Mouse (Mus musculus) R1 (cell line): ENCODE measurements around the gene Nae1.
A peak's percentile ranks its signal among the peaks of the same experiment; 100 is the strongest.

ENCODE experiments used
- DNase-seq: peaks from one replicate; pipeline ENCODE4 v3.0.0-alpha.2; 2018; ENCODE audit warnings: low read depth, low spot score

Gene Nae1

DNA sequence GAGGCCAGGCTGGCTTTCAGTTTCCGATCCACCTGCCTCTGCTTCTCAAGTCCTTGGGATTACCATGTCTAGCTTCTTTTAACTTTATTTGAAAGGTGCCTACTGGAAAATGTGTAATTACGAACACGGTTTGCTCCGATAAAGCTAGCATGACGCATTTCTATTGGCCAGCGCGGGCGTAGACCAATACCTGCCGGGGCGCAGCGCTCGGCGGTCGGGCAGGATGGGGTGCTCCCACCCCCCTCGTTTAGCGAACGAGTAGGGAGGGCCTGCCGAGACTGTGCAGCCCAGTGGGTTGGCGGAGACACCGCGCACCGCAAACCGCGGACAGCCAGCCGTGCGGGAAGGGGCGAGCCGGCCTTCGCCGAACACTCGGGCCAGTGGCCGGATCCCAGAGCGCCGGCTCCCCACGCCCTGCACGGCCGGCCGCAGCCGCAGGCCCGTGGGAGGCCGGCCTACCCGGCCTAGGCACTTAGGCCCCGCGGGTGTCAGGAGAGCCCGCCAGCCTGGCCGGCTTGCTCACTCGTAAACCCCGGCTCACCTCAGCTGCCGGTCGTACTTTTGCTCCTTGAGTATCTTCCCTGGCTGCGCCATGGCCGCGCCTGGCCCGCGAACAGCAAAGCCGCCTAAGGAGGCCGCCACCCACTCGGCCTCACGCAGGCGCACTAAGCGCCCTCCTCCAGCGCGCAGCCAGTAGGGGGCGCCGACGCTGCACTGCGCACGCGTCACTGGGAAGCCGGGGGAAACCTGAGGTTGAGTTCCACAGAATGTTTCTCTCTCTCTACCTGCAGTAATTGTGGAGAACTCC is at the start of gene Nae1, which contains the start of gene Car7:
TSS of gene Nae1 (minus strand) at position 667 of the 808 bp plus-strand sequence.
TSS of gene Car7 (plus strand) at position 719 of the 808 bp plus-strand sequence.
- DNase-seq = peak; percentile 90

DNA sequence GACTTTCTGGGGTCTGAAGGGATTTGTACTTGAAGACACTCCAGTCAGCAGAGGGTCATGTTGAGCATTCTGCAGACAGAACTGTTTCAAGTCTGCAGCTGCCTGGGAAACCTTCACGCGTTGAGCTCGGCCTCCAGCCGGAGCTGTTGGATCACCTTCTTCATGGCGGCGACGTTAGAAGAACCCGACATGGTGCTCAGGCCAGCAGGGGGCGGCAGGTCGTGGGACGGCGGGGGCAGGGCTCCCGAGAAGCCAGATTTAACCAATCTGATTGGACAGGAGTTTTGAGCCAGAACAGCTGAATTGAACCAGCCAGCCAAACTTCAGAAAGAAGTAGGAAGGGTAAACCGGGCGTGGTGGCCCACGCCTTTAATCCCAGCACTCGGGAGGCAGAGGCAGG is 43.2 kb upstream of the Nae1 start:
- DNase-seq = peak; percentile 86

DNA sequence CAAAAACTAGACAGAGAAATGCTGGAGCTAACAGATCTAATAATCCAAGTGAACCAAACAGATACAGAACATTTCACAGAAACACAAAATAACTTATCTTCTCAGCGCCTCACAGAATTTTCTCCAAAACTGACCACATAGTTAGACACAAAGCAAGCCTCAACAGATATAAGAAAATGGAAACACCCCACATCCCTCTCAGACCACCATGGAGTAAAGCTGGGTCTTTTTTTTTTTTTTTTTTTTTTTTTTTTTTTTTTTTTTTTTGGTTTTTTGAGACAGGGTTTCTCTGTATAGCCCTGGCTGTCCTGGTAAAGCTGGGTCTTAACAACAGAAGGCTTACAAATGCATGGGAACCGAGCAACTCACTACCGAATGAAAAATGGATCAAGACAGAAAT is 42.4 kb upstream of the Nae1 start:
- no peak for DNase-seq

DNA sequence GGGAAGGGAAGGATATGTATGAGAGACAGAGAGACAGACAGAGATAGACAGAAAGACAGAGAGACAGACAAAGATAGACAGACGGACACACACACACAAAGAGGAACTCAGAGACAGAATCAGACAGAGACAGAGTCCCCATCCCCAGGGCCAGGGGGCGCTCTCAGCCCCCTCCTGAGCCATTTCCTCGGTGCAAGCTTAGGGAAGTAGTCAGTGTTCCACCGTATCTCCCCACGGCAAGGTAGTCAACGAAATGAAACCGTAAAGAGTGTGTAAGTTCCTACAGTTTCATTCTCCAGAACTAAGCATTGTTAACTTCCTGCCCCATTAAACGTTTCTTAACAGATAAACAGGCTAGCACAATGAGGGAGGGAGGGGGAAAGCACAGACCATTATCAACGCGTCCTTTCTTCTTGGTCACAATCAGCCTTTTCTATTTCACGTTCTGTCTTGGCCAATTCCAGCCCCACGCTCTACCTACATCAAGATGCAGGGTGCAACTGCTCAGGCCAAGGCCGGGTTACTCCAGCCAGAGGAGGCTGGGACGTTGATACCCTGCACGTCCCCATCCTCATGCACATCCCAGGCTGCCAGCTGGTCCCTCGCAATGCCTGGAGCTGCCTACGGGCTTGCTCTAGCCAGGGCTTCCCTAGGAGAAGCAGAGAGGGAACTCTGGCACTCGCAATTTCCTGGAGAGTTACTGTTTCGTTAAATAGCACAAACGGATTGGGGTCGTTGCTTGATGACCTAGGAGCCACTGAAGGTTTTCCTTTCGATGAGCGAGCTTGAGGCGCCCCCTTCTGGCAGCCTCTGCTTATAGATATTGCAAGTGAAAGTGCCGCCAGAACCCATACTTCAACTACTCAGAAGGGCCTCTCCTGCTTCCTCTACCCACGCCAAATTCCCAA is 36.3 kb upstream of the Nae1 start:
- peak; percentile 85 for DNase-seq

- peak; percentile 66 for DNase-seq
Observed at GRCm38 (mm10) chr8:104569559-104569958, 35.1 kb upstream of the Nae1 start.

GRCm38 (mm10) chr8:104565457-104565798 is 31.0 kb upstream of the Nae1 start:
- DNase-seq = no peak

DNA sequence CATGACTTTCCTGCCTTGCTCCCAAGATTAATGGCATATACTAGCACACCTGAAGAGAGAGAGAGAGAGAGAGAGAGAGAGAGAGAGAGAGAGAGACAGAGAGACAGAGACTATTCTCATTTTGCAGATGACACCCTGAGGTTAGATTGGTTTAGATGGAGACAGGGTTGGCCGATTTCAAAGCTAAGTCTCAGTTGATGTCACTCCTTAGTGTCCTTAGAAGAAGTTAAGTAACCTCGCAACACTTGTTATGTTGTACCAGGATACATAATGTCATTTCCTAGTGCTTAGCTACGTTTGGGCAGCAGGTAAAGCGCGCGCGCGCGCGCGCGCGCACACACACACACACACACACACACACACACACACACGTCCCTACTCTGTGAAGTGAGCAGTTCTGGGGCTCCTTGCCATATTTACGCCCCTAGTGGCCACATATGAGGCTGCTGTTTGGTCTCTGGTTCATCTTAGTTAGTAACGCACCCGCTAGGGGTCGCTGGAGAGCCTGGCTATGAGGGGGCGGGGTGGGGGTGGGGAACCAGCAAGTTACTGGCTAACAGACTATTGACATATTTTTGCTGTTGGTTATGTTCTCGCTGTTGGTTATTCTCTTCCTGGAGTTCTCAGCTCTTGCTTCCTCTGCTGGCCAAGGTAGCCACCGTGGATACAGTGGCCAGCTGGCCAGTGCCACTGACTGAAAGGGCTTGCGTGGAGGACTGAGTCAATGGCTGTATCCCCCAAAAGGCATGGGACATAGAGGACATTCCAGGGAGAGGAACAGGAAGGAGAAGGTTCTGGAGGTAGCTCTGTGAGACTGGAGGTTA is 30.4 kb upstream of the Nae1 start:
- DNase-seq = peak; percentile 92

DNA sequence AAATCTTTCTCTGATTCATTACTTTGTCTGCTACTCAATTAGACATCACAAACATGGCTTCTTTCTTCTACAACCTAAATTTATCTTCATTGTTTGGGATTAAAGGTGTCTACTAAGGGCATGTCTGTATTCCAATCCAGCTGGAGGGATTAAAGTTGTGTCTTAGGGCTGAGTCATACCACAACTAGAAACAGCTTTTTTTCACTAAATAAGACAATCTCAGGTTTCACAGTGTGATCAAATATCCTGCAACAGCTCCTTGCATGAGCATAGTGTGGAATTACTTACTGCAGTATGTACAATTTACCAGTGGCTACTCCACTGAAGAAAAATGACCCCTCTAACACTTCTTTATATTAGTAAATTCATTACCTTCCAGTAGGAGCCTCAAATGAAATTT is 26.3 kb upstream of the Nae1 start:
- no peak for DNase-seq

GRCm38 (mm10) chr8:104557226-104557625 is 22.8 kb upstream of the Nae1 start:
- no peak for DNase-seq

DNA sequence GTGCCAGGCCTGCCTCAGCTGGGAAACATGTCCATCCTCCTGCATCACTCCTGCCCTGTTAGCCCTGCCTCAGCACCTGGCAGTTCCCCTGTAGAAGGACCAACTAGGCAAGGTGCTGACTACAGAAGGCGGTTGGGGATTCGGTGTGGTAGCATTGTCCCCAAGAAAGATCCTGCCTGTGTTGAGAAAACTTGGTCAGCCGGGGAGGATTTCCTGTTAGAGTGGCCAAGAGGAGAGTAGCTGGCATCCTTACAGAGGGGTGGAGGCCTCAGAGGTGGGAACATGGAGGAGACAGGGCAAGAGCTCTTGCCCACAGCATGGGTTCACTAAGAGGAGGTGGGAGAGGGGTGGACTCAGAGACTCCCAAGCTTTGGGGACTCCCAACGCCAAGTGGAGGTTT is 20.8 kb upstream of the Nae1 start:
- DNase-seq = no peak

DNA sequence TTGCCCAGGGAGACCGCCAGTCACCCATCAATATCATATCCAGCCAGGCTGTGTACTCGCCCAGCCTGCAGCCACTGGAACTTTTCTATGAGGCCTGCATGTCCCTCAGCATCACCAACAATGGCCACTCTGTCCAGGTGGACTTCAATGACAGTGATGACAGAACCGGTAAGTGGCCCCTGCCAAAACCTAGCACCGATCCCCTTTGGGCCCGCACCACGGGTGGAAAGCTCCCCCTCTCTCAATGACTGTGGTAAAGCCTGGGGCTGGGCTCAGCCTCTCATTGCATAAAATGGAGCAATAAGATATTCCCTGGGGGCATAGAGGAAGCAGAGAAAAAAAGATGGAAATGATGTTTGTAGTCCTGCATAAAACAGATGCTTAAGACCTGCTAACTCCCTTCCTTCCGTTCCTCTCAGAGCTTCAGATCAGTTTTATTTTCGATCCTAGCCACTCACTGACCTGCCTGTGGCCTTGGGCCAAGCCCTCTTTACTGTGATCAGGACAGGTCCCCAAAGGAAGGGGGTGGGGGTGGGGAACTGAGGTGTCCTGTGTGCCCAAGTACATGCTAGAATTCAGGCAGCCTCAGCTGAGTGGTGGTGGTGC is 9.1 kb upstream of the Nae1 start:
- DNase-seq = no peak

DNA sequence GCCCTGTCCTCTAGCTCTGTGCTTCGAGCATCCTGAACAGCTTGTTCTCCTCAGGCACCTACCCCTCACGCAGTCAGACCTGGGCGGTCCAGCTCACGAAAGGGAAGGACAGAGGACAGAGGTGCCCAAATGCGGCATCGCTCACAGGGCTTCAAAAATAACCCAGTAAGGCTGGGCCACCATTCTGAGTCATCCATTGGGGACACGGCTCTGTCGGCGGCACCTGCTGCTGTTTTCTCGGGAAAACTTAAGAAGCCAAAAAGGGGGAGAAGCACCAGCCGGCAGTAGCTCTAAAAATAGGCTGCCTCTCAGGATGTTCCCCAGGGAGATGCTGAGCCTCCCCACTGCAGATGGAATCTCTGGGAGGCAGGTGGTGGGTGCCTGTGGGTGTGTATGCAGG is 7.7 kb upstream of the Nae1 start:
- DNase-seq = no peak

GRCm38 (mm10) chr8:104541515-104541880 is 7.1 kb upstream of the Nae1 start:
- DNase-seq = no peak

GRCm38 (mm10) chr8:104540710-104541514 is 6.5 kb upstream of the Nae1 start:
- peak; percentile 50 for DNase-seq

DNA sequence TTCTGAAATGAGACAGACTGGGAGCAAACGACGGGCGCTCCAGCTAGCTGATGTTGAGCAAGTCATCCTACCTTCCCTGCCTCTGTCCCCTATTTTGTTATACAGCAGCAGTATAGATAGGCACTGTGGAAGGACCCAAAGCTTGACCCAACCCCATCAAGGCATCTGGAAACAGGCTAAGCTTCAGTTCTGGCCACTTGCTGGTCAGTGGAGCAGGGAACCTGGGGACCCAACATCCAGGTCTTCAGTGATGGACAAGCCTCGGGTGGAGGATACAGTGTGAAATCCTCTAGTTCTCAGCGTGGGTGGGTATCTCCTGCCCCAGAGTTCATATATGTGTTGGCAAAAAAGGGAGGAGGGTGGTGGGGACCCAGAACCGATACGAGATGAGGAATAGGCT is 5.8 kb upstream of the Nae1 start:
- DNase-seq = no peak

GRCm38 (mm10) chr8:104539566-104539965 is 5.1 kb upstream of the Nae1 start:
- DNase-seq = peak; percentile 15

DNA sequence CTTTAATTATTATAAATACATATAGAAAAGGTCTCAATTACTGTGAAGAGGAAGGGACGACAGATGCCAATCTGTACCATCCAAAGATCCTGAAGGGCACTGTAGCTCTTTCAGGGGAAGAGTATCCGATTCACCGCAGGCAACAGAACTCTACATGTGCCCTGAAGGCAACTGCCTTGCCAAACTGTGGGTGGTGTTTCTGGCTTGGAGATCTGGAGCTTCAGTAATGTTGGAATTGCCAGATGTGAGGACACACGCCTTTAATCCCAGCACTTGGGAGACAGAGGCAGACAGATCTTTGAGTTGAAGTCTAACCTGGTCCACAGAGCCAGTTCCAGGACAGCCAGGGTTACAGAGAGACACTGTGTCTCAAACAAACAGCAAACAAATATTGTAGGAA is 4.5 kb upstream of the Nae1 start:
- DNase-seq = no peak

GRCm38 (mm10) chr8:104536028-104536427 is 1.6 kb upstream of the Nae1 start:
- no peak for DNase-seq

DNA sequence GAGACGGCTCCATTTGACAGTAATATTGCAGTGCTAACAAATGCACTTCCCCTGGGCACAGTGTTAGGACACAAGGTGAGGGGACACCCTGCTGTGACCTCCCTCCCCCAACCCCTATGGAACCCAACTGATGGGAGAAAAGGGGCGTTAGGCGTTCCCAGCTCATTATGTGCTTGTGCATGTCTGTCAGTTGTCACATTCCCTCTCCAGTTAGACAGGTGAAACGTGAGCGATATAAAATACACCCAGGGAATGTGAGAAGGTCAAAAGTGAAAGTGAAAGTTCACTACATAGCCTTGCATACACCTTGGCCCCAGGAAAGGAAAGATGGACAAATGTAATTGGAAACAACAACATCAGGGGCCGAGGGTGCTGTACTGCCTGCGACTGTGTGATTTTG is 941 bp upstream of the Nae1 start:
- DNase-seq = no peak

DNA sequence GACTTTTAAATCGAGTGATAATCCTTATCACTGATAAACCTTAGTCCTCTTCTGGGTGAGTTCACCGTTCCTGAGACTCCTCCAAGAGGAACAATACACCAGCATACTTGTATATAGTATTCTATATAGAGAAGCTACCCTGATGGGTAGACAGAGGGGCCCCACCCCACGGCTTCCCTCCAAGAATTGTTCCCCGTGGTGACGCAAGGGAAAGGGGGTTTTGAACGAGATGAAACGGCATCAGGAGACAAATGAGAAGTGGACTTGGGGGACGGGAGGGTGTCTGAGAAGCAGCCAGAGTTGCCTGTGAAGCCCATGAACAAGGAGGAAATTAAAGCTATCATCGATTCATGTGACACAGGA is 323 bp upstream of the Nae1 start:
- DNase-seq = no peak

DNA sequence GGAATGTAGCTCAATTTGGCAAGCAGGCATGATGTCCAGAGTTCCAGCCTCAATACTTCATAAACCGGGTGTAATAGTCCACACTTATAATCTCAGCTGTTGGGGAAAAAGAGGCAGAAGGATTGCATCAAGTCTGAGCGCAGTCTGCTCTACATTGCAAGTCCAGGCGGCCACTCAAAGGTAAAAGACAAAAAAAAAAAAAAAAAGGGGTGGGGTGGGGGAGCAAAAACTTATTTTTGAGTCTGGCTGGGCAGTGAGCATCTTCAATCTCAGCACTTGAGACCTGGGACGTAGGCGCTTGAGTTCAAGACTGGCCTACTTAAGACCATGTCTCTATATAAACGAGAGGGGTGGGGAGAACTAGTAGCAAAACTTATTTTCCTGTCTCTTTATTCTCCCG is 886 bp downstream of the Nae1 start:
- no peak for DNase-seq
